Mouse (Mus musculus) testis, adult 2 months (tissue): Measurements from ENCODE around the gene Abca8a.

Experiments
- CTCF ChIP-seq: fragments of 200-500 bp; IDR thresholded peaks from 2 replicates; pipeline ENCODE4 v1.5.1; 2012; ENCODE audit warnings: low read depth, mild to moderate bottlenecking, inconsistent platforms, low read length, moderate library complexity; ENCODE audit not compliant: control insufficient read depth, insufficient read depth, insufficient replicate concordance
- POLR2A ChIP-seq: fragments of 200-500 bp; IDR thresholded peaks from 2 replicates; pipeline ENCODE4 v1.6.1; 2012; ENCODE audit warnings: low read depth, mild to moderate bottlenecking, inconsistent platforms, low read length, moderate library complexity; ENCODE audit not compliant: control insufficient read depth

GRCm38 (mm10) chr11:109990256-109990655 is 105.5 kb downstream of the Abca8a start:
- TF ChIP-seq POLR2A: no peak
- TF ChIP-seq CTCF: no peak
